Mouse (Mus musculus): ENCODE data around the gene Hoxa4. TPM values are rescaled to one million over a fixed set of nuclear protein-coding genes. Genes with fewer than 3 reads are reported as not detected.
A peak's percentile ranks its signal among the peaks of the same experiment; 100 is the strongest.

Gene Hoxa4
- polyA plus RNA-seq, 1 experiment from 2014 or later = 0.13 TPM

DNA sequence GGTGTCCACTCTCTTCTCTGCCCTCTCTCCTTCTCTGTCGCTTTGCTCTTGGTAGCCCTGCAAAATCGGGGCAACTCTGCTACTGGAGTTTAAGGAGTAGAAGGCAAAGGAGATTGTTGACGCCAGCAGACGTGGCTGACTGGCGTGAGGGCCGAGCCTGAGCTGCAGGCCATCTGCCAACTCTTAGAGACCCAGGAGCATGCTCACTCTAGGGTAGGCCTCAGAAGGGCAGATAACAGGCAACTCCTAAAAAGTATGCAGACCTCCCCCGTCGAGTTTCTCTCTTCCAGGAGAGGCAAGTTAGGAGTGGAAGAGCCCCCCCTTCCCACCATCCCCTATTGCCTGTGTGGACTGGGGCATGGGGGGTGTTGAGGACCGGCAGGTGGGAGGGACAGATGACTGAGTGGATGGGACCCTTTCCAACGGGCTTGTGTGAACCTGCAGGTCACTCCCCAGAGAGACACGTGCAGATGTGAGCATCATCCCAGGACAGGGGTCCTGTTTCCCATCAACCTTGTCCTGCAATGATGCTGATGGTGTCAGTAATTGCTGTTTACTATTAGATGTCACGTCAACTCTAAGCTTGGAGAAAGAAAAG, 32.3 kb downstream of the Hoxa4 start:
- peak overlapping the region; percentile 21; the same call in 1 of the 2 replicates for H3K9ac ChIP-seq (replicated peaks)
- H3K27ac ChIP-seq (ENCODE audit: low read depth) = peak overlapping the region; percentile 72
- no peaks in the 10 kb centered on the region for H3K9me3 ChIP-seq (ENCODE audit: low read length)
- H3K4me3 ChIP-seq (ENCODE audit: low read depth, low read length) = peak overlapping the region; percentile 63
- WGBS (ENCODE audit: insufficient replicate concordance) = 29% methylated on average over 12 of the region's 12 CpGs
- peak overlapping the region; percentile 93 for H3K4me2 ChIP-seq (ENCODE audit: low read depth, low read length)
- DNase-seq = no peak
- 0 out of 2 replicates have a peak, but pooled peaks have one; percentile 32 for ATAC-seq
- H3K36me3 ChIP-seq (replicated peaks; ENCODE audit: insufficient read depth, low read length) = no peaks in the 10 kb centered on the region
- peaks cover 9% of the 10 kb centered on the region for H3K4me1 ChIP-seq (ENCODE audit: insufficient read depth)
- peaks cover 91% of the 10 kb centered on the region for H3K27me3 ChIP-seq (ENCODE audit: insufficient read depth, low read length)
- TF ChIP-seq EP300 (IDR thresholded peaks at IDR 0.05; ENCODE audit: low read depth) (no peak), CTCF (IDR thresholded peaks at IDR 0.05; ENCODE audit: low read depth) (no peak)

- peaks cover 9% of the 10 kb centered on the region for H3K4me1 ChIP-seq (ENCODE audit: insufficient read depth)
- H3K36me3 ChIP-seq (replicated peaks; ENCODE audit: insufficient read depth, low read length) = no peaks in the 10 kb centered on the region
- peak within 1 kb of the TSS; percentile 63 for H3K4me3 ChIP-seq (ENCODE audit: low read depth, low read length)
- WGBS (ENCODE audit: insufficient replicate concordance) = under 1% methylated on average over 54 of the region's 55 CpGs
- peak; percentile 77 for ATAC-seq
- peak; percentile 72 for DNase-seq
- H3K9me3 ChIP-seq (ENCODE audit: low read length) = no peaks in the 10 kb centered on the region
- peaks cover 91% of the 10 kb centered on the region for H3K27me3 ChIP-seq (ENCODE audit: insufficient read depth, low read length)
- TF ChIP-seq EP300 (IDR thresholded peaks at IDR 0.05; ENCODE audit: low read depth) = no peak
- TF ChIP-seq CTCF (IDR thresholded peaks at IDR 0.05; ENCODE audit: low read depth) = no peak
- peak within 1 kb of the TSS; percentile 93 for H3K4me2 ChIP-seq (ENCODE audit: low read depth, low read length)
- H3K27ac ChIP-seq (ENCODE audit: low read depth) = peak within 1 kb of the TSS; percentile 72
- peak within 1 kb of the TSS; percentile 50 for H3K9ac ChIP-seq (replicated peaks)
Measured at GRCm38 (mm10) chr6:52158276-52159051, 33.1 kb downstream of the Hoxa4 start, which contains the start of gene Hoxa1. TSS of gene Hoxa1 (minus strand) at chr6:52158317.

- Histone ChIP-seq H3K36me3 (replicated peaks; ENCODE audit: insufficient read depth, low read length) (no peaks in the 10 kb centered on the region), H3K4me3 (ENCODE audit: low read depth, low read length) (peak overlapping the region; percentile 63), H3K4me2 (ENCODE audit: low read depth, low read length) (peak overlapping the region; percentile 93), H3K9me3 (ENCODE audit: low read length) (no peaks in the 10 kb centered on the region), H3K4me1 (ENCODE audit: insufficient read depth) (peaks cover 9% of the 10 kb centered on the region), H3K27me3 (ENCODE audit: insufficient read depth, low read length) (peaks cover 91% of the 10 kb centered on the region), H3K27ac (ENCODE audit: low read depth) (no peak overlapping the region), H3K9ac (replicated peaks) (no peak overlapping the region)
- ATAC-seq = no peak
- no peak for DNase-seq
- WGBS (ENCODE audit: insufficient replicate concordance) = 3% methylated on average over 32 of the region's 32 CpGs
- TF ChIP-seq EP300 (IDR thresholded peaks at IDR 0.05; ENCODE audit: low read depth) = no peak
- TF ChIP-seq CTCF (IDR thresholded peaks at IDR 0.05; ENCODE audit: low read depth) = no peak
Measured at GRCm38 (mm10) chr6:52157466-52158275, 33.9 kb downstream of the Hoxa4 start.

GRCm38 (mm10) chr6:52156551-52157200, 34.9 kb downstream of the Hoxa4 start:
- Histone ChIP-seq H3K4me1 (ENCODE audit: insufficient read depth) (peaks cover 9% of the 10 kb centered on the region), H3K4me2 (ENCODE audit: low read depth, low read length) (no peak overlapping the region), H3K4me3 (ENCODE audit: low read depth, low read length) (no peak overlapping the region), H3K36me3 (replicated peaks; ENCODE audit: insufficient read depth, low read length) (no peaks in the 10 kb centered on the region), H3K9ac (replicated peaks) (no peak overlapping the region), H3K27me3 (ENCODE audit: insufficient read depth, low read length) (peaks cover 89% of the 10 kb centered on the region), H3K27ac (ENCODE audit: low read depth) (no peak overlapping the region), H3K9me3 (ENCODE audit: low read length) (no peaks in the 10 kb centered on the region)
- 10% methylated on average over 20 of the region's 20 CpGs for WGBS (ENCODE audit: insufficient replicate concordance)
- no peak for DNase-seq
- no peak for TF ChIP-seq EP300 (IDR thresholded peaks at IDR 0.05; ENCODE audit: low read depth)
- no peak for TF ChIP-seq CTCF (IDR thresholded peaks at IDR 0.05; ENCODE audit: low read depth)
- ATAC-seq = no peak

DNA sequence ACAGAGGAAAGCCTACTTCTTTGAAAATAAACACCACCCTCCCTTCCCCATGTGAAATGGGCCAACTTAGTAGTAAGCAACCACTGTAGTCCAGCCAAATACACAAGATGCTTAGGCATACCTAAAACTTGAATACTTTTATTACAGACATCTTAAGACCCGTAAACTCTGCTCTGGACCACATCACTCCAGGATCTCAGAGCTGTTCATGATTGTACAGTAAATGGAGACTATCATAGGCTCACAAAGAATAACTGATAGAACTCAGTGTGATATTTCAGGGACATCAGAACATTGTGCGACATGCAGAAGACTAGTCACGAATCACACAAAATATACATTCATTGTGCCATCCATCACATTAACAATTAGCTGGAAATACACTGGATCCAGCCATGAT, 36.1 kb downstream of the Hoxa4 start:
- Histone ChIP-seq H3K9ac (replicated peaks) (no peak overlapping the region), H3K27me3 (ENCODE audit: insufficient read depth, low read length) (peaks cover 89% of the 10 kb centered on the region), H3K27ac (ENCODE audit: low read depth) (no peak overlapping the region), H3K4me1 (ENCODE audit: insufficient read depth) (peaks cover 9% of the 10 kb centered on the region), H3K4me3 (ENCODE audit: low read depth, low read length) (no peak overlapping the region), H3K36me3 (replicated peaks; ENCODE audit: insufficient read depth, low read length) (no peaks in the 10 kb centered on the region), H3K9me3 (ENCODE audit: low read length) (no peaks in the 10 kb centered on the region), H3K4me2 (ENCODE audit: low read depth, low read length) (no peak overlapping the region)
- no peak for ATAC-seq
- TF ChIP-seq CTCF (IDR thresholded peaks at IDR 0.05; ENCODE audit: low read depth) = no peak
- TF ChIP-seq EP300 (IDR thresholded peaks at IDR 0.05; ENCODE audit: low read depth) = no peak
- DNase-seq = no peak
- WGBS (ENCODE audit: insufficient replicate concordance) = 71% methylated on average over 3 of the region's 3 CpGs
